Mouse (Mus musculus): ENCODE data around the gene Bicra. TPM values are rescaled to one million over a fixed set of nuclear protein-coding genes. Genes with fewer than 3 reads are reported as not detected.

Bicra gene
- 7.2 and 10.4 TPM in 2 replicates for polyA plus RNA-seq (2012; rRNA removed; ENCODE audit: low replicate concordance)

DNA sequence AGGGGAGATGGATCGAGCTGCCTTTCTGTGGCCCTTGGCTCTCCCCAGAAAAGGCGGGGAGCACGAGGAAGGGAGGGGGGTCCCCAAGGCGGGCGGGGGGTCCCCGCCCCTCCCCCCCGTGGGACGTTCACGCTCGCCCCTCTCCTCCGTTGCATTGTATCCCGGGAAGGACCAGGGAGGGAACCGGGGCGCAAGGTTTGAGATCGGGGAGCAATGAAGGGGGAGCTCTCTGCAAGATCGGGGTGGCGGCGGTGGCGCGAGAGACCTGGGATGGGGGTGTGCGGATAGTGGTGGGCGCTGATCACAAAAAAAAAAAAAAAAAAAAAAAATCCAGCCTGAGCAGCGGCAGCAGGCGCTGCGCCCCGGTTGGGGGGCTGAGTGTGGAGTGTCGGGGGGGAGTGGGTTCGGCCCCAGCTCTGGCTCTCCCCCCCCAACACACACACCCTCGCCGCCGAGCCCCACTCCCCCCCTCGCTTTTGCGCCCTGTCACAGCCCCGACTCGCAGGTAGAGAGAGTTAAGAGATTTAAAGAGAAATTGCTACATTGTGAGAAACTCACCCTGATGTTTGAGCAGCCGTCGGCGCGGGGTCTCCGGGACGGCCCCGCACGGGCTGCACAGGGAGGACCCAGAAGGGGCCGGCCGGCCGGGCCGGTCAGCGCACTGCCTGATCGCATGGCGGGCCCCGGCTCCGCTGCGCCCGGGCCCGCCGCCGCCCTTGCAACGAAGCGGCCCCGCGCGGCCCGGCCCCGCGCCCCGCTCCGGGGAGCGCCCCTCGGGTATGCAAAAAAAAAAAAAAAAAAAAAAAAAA is at the start of gene Bicra:
TSS of gene Bicra (minus strand) at position 584 of the 809 bp plus-strand sequence.

GRCm38 (mm10) chr7:16061219-16062098 is 13.7 kb upstream of the Bicra start, which contains the start of gene Zfp541:
Gene Zfp541, plus strand, starts transcription at chr7:16061814.

GRCm38 (mm10) chr7:15967312-15967711 is 80.4 kb downstream of the Bicra start, which contains the start of gene Ehd2:
Gene Ehd2, minus strand, starts transcription at chr7:15967567.

GRCm38 (mm10) chr7:15945721-15946536 is 101.8 kb downstream of the Bicra start, which contains the start of gene Nop53:
Gene Nop53, minus strand, starts transcription at chr7:15946074.

DNA sequence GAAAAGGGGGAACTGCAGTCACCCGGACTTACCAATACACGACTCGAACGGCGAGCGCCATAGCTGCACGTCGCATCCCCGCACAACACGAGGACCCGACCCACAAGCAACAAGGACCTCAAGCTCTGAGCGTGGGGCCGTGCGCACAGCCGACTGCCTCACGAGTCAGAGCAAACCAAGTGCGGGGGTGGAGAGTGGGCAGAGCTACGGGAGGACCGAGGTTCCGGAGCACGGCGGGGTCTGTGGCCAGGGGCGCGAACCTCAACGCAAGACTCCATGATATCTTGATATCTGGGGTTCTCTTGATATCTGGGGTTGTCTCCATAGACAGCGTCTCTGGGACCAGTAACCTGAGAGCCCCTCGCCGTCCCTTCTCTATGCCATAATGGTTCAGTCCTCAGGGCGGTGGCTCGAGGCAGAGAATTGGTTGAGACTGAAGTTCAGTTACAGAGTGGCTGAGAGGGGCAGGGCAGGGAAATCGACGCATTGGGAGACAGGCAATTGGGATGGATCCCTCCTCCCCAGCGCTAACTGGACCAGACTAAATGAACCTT is 125.4 kb downstream of the Bicra start, which contains the start of gene Selenow:
TSS of gene Selenow (minus strand) at position 183 of the 554 bp plus-strand sequence.

Other genes starting within 250 kb of the Bicra start
- gene Obox6, start 208.2 kb downstream of the Bicra start, polyA plus RNA-seq (2012; rRNA removed; ENCODE audit: low replicate concordance): not detected in 2 replicates
- not detected in 2 replicates for gene Crx, start 168.0 kb downstream of the Bicra start, polyA plus RNA-seq (2012; rRNA removed; ENCODE audit: low replicate concordance)
- not detected in 2 replicates for gene Crxos, start 165.3 kb downstream of the Bicra start, polyA plus RNA-seq (2012; rRNA removed; ENCODE audit: low replicate concordance)
- 624 and 858 TPM in 2 replicates for gene Selenow, start 125.5 kb downstream of the Bicra start, polyA plus RNA-seq (2012; rRNA removed; ENCODE audit: low replicate concordance)
- gene Nop53, start 101.8 kb downstream of the Bicra start, polyA plus RNA-seq (2012; rRNA removed; ENCODE audit: low replicate concordance): 85.8 and 136 TPM in 2 replicates
- gene Ehd2, start 80.4 kb downstream of the Bicra start, polyA plus RNA-seq (2012; rRNA removed; ENCODE audit: low replicate concordance): 242 and 668 TPM in 2 replicates
- not detected in 2 replicates for gene Zfp541, start 13.9 kb upstream of the Bicra start, polyA plus RNA-seq (2012; rRNA removed; ENCODE audit: low replicate concordance)
- 224 and 283 TPM in 2 replicates for gene Napa, start 50.5 kb upstream of the Bicra start, polyA plus RNA-seq (2012; rRNA removed; ENCODE audit: low replicate concordance)
- 39.1 and 45.8 TPM in 2 replicates for gene Kptn, start 72.0 kb upstream of the Bicra start, polyA plus RNA-seq (2012; rRNA removed; ENCODE audit: low replicate concordance)
- gene Slc8a2, start 81.9 kb upstream of the Bicra start, polyA plus RNA-seq (2012; rRNA removed; ENCODE audit: low replicate concordance): 0.40 and 9.1 TPM in 2 replicates
- 23.5 and 68.3 TPM in 2 replicates for gene Meis3, start 127.2 kb upstream of the Bicra start, polyA plus RNA-seq (2012; rRNA removed; ENCODE audit: low replicate concordance)
- gene Dhx34, start 174.1 kb upstream of the Bicra start, polyA plus RNA-seq (2012; rRNA removed; ENCODE audit: low replicate concordance): 23.2 and 25.9 TPM in 2 replicates
- gene C5ar2, start 196.2 kb upstream of the Bicra start, polyA plus RNA-seq (2012; rRNA removed; ENCODE audit: low replicate concordance): 1.4 and 1.7 TPM in 2 replicates
- 29.1 and 29.9 TPM in 2 replicates for gene C5ar1, start 211.6 kb upstream of the Bicra start, polyA plus RNA-seq (2012; rRNA removed; ENCODE audit: low replicate concordance)
- 18.8 and 39.6 TPM in 2 replicates for gene Inafm1, start 225.7 kb upstream of the Bicra start, polyA plus RNA-seq (2012; rRNA removed; ENCODE audit: low replicate concordance)
- gene Ccdc9, start 238.9 kb upstream of the Bicra start, polyA plus RNA-seq (2012; rRNA removed; ENCODE audit: low replicate concordance): 28.3 and 41.4 TPM in 2 replicates